Mouse (Mus musculus) liver, adult 2 months (tissue): ENCODE results near the gene Acsl6.

Experiments
- CTCF ChIP-seq: fragments of 200-500 bp; IDR thresholded peaks from 2 replicates; pipeline ENCODE4 v1.5.1; 2011; ENCODE audit warnings: low read depth, low read length, control low read depth
- POLR2A ChIP-seq: fragments of 200-500 bp; IDR thresholded peaks from 2 replicates; pipeline ENCODE4 v1.6.1; 2011; ENCODE audit warnings: low read length, control low read depth; ENCODE audit not compliant: insufficient read depth; ENCODE audit errors: extremely low read depth

DNA sequence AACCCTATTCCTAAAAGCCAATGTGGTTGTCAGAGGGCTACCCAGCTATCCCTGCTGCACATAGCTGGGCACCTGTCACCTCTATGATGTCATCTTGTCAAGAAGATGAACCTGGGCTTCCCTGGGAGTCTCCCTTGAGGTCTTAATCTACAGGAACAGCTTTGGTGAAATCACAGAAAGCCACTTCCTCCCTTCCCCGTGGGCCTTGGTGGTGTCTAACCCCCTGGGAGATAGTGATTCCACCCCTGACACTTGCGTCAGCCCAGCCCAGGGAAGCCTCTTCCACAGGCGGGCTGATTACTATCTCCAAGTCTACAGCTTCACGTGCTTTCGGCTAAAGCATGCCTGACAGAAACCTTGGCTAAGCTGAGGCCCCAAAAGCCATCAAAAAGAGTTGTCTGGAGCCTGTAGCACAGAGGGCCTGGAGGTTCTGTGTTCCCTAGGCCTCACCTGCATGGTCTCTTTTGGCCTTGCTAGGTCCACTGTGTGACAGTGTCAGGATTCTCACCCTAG lies 32.1 kb upstream of the Acsl6 start:
- TF ChIP-seq POLR2A (no peak), CTCF (no peak)
